Mouse (Mus musculus) left cerebral cortex, adult 9 months (tissue): ENCODE measurements around the gene Slc46a3.

Experiments
- DNase-seq, 2 experiments: peaks; one replicate each; pipeline ENCODE4 v3.0.0; 2022; ENCODE audit warnings: low spot score in 2 of 2

Gene Slc46a3

GRCm38 (mm10) chr5:147895436-147896198, 1.0 kb upstream of the Slc46a3 start:
- no peak for DNase-seq

GRCm38 (mm10) chr5:147893766-147894454, 705 bp downstream of the Slc46a3 start:
- DNase-seq: no peak

- no peak for DNase-seq
Observed at GRCm38 (mm10) chr5:147893143-147893542, 1.5 kb downstream of the Slc46a3 start.

GRCm38 (mm10) chr5:147892735-147893134, 1.9 kb downstream of the Slc46a3 start:
- DNase-seq: no peak

GRCm38 (mm10) chr5:147888313-147889297, 6.0 kb downstream of the Slc46a3 start:
- DNase-seq: no peak

- DNase-seq: no peak
Observed at GRCm38 (mm10) chr5:147883581-147883980, 11.0 kb downstream of the Slc46a3 start.

GRCm38 (mm10) chr5:147879971-147880682, 14.5 kb downstream of the Slc46a3 start:
- no peak for DNase-seq

GRCm38 (mm10) chr5:147877520-147877919, 17.1 kb downstream of the Slc46a3 start:
- DNase-seq: no peak

- no peak for DNase-seq
Observed at GRCm38 (mm10) chr5:147875210-147875609, 19.4 kb downstream of the Slc46a3 start.

GRCm38 (mm10) chr5:147874491-147875065, 20.0 kb downstream of the Slc46a3 start:
- DNase-seq: no peak

- DNase-seq: no peak
Observed at GRCm38 (mm10) chr5:147871091-147871820, 23.4 kb downstream of the Slc46a3 start.

GRCm38 (mm10) chr5:147870296-147870695, 24.3 kb downstream of the Slc46a3 start:
- DNase-seq: no peak

GRCm38 (mm10) chr5:147869568-147869967, 25.0 kb downstream of the Slc46a3 start:
- DNase-seq: no peak

GRCm38 (mm10) chr5:147868674-147869073, 25.9 kb downstream of the Slc46a3 start:
- DNase-seq: no peak

GRCm38 (mm10) chr5:147860449-147861261, 34.0 kb downstream of the Slc46a3 start, which contains the start of gene Pomp:
Pomp (plus strand) TSS chr5:147860461.
- DNase-seq: peak; percentile 73 to 92

GRCm38 (mm10) chr5:147860076-147860448, 34.6 kb downstream of the Slc46a3 start:
- no peak for DNase-seq

- no peak for DNase-seq
Observed at GRCm38 (mm10) chr5:147850194-147850593, 44.4 kb downstream of the Slc46a3 start.

GRCm38 (mm10) chr5:147848164-147848863, 46.3 kb downstream of the Slc46a3 start:
- peak in 1 of 2 experiments; percentile 80 for DNase-seq

- DNase-seq: no peak
Observed at GRCm38 (mm10) chr5:147847361-147847760, 47.3 kb downstream of the Slc46a3 start.
